Mouse (Mus musculus) monocyte, adult 5-6 weeks (primary cell): ENCODE data around the gene 1700037H04Rik. TPM values are rescaled to one million over a fixed set of nuclear protein-coding genes. Genes with fewer than 3 reads are reported as not detected.

Experiments used
- ATAC-seq: fragments of 153-309, 156-312 bp; replicated peaks from 2 replicates; pipeline ENCODE4 v1.8.0; 2017; ENCODE audit warnings: mild to moderate bottlenecking; ENCODE audit not compliant: low TSS enrichment, insufficient number of reproducible peaks, severe bottlenecking, poor library complexity, low FRiP score
- total RNA-seq: library from RNA; stranded (forward); fragments of 200-1000, 200-491, 200-594 nt; gene quantifications from 3 replicates; pipeline ENCODE4 v1.2.3, GENCODE M21; 2017

The 1700037H04Rik gene
- 4.0 to 11.8 TPM (median 5.2 TPM) in 3 replicates for total RNA-seq

DNA sequence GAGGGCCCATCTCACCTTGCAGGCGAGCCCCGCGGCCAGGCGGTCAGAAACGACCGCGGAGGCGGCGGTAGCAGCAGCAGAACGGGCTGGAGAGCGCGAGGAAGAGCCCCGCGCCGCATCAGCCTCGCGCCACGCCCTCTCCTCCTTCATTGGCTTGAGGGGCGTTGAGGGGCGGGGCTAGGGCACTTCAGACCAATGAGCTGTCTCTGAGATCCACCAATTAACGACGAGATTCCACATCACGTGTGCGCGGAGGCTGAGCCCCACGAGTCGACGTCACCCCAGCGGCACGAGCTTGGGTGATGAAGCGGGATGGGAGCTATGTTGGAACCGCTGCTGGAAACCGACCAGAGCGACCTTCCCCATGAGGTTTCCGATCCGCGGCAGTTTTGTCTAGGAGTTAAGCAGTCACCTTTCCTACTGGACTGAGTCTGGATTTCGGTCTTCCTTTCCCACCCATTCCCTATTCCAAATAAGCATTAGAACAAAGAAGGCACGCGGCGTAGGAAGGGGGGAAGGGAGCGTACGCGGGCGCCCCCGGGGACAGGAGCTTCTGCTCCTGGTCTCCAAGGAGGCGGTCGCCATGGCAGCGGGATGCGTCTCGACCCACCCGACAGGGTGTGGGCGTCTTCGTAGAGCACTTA is at the start of gene 1700037H04Rik:
TSS of gene 1700037H04Rik (minus strand) at position 144 of the 644 bp plus-strand sequence.
- ATAC-seq = peak; percentile 100

GRCm38 (mm10) chr2:131209125-131209795 is 49.4 kb upstream of the 1700037H04Rik start:
- no peak for ATAC-seq

- no peak for ATAC-seq
These were observed 48.5 kb upstream of the 1700037H04Rik start for GRCm38 (mm10) chr2:131208356-131208755.

- ATAC-seq = no peak
These were observed 46.9 kb upstream of the 1700037H04Rik start, which contains the start of gene Ap5s1 for GRCm38 (mm10) chr2:131206778-131207177. TSS of gene Ap5s1 (plus strand) at chr2:131207078.

GRCm38 (mm10) chr2:131205521-131206182 is 45.8 kb upstream of the 1700037H04Rik start:
- ATAC-seq = no peak

- peak; percentile 66 for ATAC-seq
These were observed 44.6 kb upstream of the 1700037H04Rik start for GRCm38 (mm10) chr2:131204410-131204981.

DNA sequence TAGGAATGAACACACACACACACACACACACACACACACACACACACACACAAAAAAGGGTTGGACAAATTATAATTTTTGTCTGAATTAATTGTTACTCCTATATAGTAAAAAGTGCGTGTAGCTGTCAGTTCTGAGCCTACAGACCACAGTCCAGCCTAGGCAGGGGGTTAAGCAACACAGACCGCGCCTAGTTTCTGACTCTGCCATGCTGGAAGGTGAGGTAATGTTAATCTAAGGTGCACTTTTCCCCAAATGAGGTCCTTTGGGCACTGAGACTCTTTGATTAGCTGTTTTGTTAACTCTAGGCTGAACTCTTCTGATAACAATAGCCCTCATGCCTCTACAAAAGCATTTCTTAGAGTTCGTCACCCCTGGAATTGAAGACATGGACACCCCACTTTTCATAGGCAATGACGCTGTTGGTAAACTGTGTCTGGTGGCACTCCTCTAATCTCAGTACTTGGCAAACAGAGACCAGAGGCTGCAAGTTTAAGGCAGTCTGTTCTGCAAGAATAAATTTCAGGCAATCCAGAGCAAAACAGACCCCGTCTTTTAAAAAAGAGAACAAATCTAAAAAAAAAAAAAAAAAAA is 44.0 kb upstream of the 1700037H04Rik start:
- ATAC-seq = no peak

DNA sequence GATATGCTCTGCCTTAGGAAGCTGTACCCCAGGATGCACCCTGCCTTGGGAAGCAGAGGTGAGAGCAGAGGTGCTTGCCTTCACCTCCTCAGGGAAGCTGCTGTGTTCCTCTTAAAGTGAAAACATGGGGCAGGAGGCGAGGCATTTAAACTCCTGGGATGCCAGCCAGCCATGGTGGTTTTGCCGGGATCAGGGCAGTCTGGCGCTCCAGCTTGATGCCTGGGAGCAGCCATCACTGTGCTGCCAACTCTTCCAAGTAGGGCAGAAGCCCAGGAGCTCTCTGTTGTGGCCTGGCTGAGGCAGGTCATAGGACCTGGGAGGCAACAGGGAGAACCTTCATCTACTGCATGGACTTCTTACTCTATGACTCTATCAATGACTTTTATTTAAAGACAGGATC is 41.4 kb upstream of the 1700037H04Rik start:
- no peak for ATAC-seq

DNA sequence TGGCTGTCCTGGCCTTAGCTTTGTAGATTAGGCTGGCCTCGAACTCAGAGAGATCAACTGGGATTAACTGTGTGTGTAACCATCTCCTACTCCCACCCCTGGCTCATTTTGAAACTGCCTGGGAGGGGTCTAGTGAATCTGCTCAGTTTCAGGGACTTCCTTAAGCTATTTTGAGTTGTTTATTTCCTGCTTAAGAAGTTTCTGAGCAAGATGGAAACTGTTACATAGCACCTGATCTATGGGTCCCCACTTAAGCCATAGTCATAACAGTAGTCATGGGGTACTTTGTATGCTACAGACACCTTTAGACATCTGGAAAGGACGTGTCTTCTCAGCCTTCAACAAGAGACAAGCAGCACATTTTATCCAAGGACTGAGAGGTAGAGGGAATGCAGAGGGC is 40.8 kb upstream of the 1700037H04Rik start:
- no peak for ATAC-seq

DNA sequence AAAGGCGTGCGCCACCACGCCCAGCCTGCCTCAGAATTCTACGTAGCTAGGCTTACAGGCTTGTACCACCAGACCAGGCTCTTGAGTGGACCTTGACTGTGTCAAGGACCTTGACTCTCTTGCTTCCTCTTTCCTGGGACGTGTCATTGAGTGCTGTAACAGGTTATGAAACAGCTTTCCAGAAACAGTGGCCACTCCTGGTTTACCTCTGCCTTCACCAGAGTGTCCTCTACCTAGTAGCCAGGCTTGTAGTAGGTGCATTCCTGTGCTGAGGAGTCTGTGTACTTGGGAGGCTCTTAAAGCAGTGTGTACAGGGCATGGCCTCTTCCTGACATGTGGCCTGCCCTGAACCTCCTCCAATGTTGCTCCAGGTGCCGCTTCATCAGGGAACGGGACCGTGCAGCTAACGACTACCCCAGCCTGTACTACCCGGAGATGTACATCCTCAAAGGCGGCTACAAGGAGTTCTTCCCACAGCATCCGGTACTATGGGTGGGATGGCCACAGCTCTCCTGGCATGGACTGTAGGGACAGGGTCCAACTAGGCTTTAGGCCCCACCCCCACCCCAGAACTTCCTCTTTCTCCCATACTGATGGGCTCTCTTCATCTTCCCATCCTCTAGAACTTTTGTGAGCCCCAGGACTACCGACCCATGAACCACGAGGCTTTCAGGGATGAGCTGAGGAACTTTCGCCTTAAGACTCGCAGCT is 36.9 kb upstream of the 1700037H04Rik start:
- ATAC-seq = peak; percentile 45; the same call in 1 of the 2 replicates

- ATAC-seq = no peak
These were observed 31.1 kb upstream of the 1700037H04Rik start for GRCm38 (mm10) chr2:131191005-131191390.

GRCm38 (mm10) chr2:131190344-131191004 is 30.6 kb upstream of the 1700037H04Rik start:
- ATAC-seq = 0 out of 2 replicates have a peak, but pooled peaks have one; percentile 29

GRCm38 (mm10) chr2:131189521-131190309 is 29.8 kb upstream of the 1700037H04Rik start:
- no peak; the same call in 1 of the 2 replicates for ATAC-seq

DNA sequence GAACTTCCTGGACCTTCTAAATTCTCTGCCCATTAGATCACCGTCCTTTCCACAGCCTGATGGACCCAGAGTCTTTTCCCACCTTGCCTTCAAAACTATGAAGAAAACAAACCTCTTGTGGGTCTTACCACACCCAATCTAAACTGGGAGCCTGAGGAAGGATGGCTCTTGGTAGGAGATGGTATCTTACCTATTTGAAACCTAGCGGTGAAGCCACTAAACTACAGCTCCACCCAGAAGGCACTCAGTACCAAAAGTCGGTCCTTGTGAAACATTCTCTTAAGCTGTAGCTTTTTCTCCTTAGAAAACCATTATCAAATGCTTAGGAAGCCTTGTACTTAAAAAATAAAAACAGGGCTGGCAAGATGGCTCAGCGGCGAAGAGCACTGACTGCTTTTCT is 28.4 kb upstream of the 1700037H04Rik start:
- ATAC-seq = no peak

DNA sequence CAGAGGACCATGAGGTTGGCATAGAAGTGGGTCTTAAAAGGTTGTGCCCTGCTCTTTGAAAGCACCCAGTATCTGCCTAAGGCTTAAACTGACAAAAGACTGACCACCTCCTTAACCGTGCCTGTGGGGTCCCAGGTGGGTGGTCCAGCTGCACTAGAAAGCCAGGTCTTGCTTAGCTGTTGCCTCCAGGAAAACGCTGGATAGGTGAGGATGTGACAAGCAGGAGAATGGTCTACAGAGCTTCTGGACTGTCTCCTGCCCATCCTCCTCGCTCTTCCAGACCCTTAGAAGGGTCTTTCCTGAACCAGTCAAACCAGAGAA is 27.7 kb upstream of the 1700037H04Rik start:
- no peak for ATAC-seq

DNA sequence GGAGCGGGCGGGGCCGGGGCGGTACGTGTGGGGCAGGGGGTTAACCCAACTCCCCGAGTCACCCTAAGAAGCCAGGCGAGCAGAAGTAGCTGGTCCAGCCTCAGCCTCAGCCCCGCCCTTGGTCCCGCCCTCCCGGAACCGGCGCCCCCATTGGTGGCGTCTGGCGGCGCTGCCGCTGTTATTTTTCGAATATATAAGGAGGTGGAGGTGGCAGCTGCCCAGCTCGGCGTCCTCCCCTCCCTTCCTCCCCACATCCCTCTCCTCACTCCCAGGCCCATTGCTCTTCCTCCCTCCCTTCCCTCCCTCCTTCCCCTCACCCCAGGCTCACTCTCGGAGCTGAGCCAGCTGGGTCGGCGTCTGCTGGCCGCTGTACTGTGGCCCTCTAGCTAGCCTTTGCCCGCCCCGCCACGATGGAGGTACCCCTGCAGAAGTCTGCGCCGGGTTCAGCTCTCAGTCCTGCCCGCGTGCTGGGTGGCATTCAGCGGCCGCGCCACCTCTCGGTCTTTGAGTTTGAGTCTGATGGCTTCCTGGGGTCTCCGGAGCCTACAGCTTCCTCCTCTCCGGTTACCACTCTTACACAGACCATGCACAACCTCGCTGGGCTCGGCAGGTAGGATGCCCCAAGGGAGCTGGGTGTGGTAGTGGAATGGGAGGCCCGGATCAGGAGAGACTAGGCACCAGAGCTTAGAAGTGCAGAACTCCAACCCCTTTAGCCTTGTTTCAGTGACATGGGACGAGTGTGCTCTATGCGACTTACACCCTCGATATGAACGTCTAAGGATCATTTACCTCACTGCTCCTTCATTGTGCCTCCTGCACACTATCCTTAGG is 27.1 kb upstream of the 1700037H04Rik start, which contains the start of the genes Cdc25b and Spef1:
TSS of gene Cdc25b (plus strand) at position 179 of the 831 bp plus-strand sequence.
TSS of gene Spef1 (minus strand) at position 512 of the 831 bp plus-strand sequence.
- peak; percentile 70 for ATAC-seq
